Mouse (Mus musculus): ENCODE data around the gene Rab34.

GRCm38 (mm10) chr11:78146707-78147543 is 41.3 kb upstream of the Rab34 start:
- no peak for TF ChIP-seq EP300 (IDR thresholded peaks at IDR 0.05; ENCODE audit: low read depth)
- TF ChIP-seq CTCF (IDR thresholded peaks at IDR 0.05; ENCODE audit: low read depth) = no peak

All from heart, postnatal 0 days (tissue).